27 mouse cellular contexts compared by ENCODE assay signal in the genomic region with DNA sequence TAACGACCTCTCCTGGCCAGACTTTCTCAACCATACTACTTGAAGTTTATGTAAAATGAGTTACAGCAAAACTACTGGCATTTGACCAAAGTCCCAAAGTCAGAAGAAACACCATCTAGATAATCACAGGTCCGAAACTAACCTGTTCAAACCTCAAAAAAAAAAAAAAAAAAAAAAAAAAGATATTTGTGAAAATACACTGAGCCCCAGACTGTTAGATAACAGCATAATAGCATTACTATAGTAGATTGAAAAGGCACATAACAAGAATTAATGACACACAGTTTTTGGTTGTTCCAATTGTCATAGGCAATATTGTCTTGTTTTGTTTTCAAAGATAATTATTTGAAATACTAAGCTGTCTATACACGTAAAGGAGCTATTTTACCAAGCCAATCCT. TPM values are rescaled to one million over a fixed set of nuclear protein-coding genes. Genes with fewer than 3 reads are reported as not detected.
DNase-seq lines count a peak whose midpoint lies in the region; ATAC-seq and TF ChIP-seq lines count a peak whose summit lies in the region.
"Had no signal": no experiment of that assay in that cellular context is flagged by ENCODE, and none has a peak within 500 bp of the region (broad histone marks: within the 10 kb centered on the region; RNA-seq: fewer than 3 reads in every experiment).

No protein-coding gene starts in this region.

- TF ChIP-seq CTCF in liver, adult 2 months (IDR thresholded peaks at IDR 0.05; ENCODE audit: low read depth, low read length): no peak
- TF ChIP-seq CTCF in CH12.LX (conservative IDR thresholded peaks at IDR 0.05 in 1 of 2, IDR thresholded peaks at IDR 0.05 in 1 of 2; ENCODE audit: low read depth in 2 of 2, low read length in 2 of 2): 0 out of 4 replicates have a peak, but pooled peaks of 1 of the 2 experiments have one; percentile 13
- TF ChIP-seq CTCF in stomach, postnatal 0 days (IDR thresholded peaks at IDR 0.05; ENCODE audit: low read depth): 0 out of 2 replicates have a peak, but pooled peaks have one; percentile 1

- DNase-seq in heart, postnatal 36 days: no peak
- DNase-seq in liver, adult 2 months (ENCODE audit: extremely low read depth, low read depth, low spot score): peak; percentile 68
- DNase-seq in liver: no peak
- DNase-seq in CH12.LX (ENCODE audit: extremely low read depth): no peak
- no peak for DNase-seq in stomach, postnatal 0 days (ENCODE audit: low spot score)
- DNase-seq in kidney, adult 11 months: no peak
- DNase-seq: adrenal gland, postnatal 10 days; B cell, adult 2 months; cerebellum, adult 8-10 months; cerebellum, postnatal 25 days; forebrain, postnatal 0 days; gastrocnemius, postnatal 10 days; heart, postnatal 4 days; kidney, postnatal 4 days; thymus, postnatal 4 days had no signal

- in situ Hi-C loops in CH12.LX (cut with MboI; ENCODE audit: low pct_ligation_motif_present, low pct_unique_long_range_greater_than_20kb, low sequenced_read_pairs): loop anchor here (10.0 kb wide), 1 partner anchor 151 kb away; no protein-coding TSS in a partner anchor

- H3K27me3 ChIP-seq in heart, embryonic 14.5 days (ENCODE audit: control insufficient read depth, insufficient read depth, low read length): no peaks in the 10 kb centered on the region
- H3K27me3 ChIP-seq in liver, adult 2 months (ENCODE audit: control insufficient read depth, insufficient read depth, low read length): no peaks in the 10 kb centered on the region
- H3K27me3 ChIP-seq in CH12.LX (replicated peaks): no peaks in the 10 kb centered on the region
- H3K27me3 ChIP-seq in stomach, postnatal 0 days (ENCODE audit: control insufficient read depth, insufficient read depth, low read length): no peaks in the 10 kb centered on the region
- H3K27me3 ChIP-seq: embryonic facial prominence, embryonic 15.5 days; forebrain, embryonic 12.5 days; heart, embryonic 12.5 days; Patski had no signal

- dilution Hi-C loops in CH12.LX (cut with MboI; ENCODE audit: extremely low pct_ligation_motif_present, extremely low pct_unique_long_range_greater_than_20kb, low sequenced_read_pairs): no loop called here

- H3K9ac ChIP-seq in heart, embryonic 14.5 days (ENCODE audit: low read length): no peak overlapping the region
- H3K9ac ChIP-seq in liver, adult 2 months (ENCODE audit: low read depth, low read length): no peak overlapping the region
- H3K9ac ChIP-seq in CH12.LX (ENCODE audit: insufficient read depth, low read depth): peak overlapping the region; percentile 87; the same call in 1 of the 2 replicates
- H3K9ac ChIP-seq in stomach, postnatal 0 days (ENCODE audit: low read length): no peak overlapping the region
- H3K9ac ChIP-seq: embryonic facial prominence, embryonic 15.5 days; forebrain, embryonic 12.5 days; forebrain, postnatal 0 days; hindbrain, embryonic 14.5 days; midbrain, embryonic 12.5 days; neural tube, embryonic 13.5 days had no signal

- WGBS in heart, embryonic 14.5 days: 54% methylated on average over 3 of the region's 3 CpGs
- 16% methylated on average over 3 of the region's 3 CpGs for WGBS in liver, adult 2 months
- 57% methylated on average over 3 of the region's 3 CpGs for WGBS in stomach, postnatal 0 days

- no peak; the same call in 1 of the 2 replicates for TF ChIP-seq EP300 in CH12.LX (IDR thresholded peaks at IDR 0.05; ENCODE audit: low read length)
- TF ChIP-seq EP300 in stomach, postnatal 0 days (optimal IDR thresholded peaks at IDR 0.05): no peak

- peaks cover 2 to 31% of the 10 kb centered on the region in 2 experiments; a peak in 3 of 4 replicates for H3K4me1 ChIP-seq in heart, embryonic 14.5 days (ENCODE audit: control insufficient read depth in 2 of 2, insufficient read depth in 2 of 2, low read length in 2 of 2)
- H3K4me1 ChIP-seq in liver, adult 2 months (ENCODE audit: control insufficient read depth, insufficient read depth, low read length): peaks cover 16% of the 10 kb centered on the region
- H3K4me1 ChIP-seq in CH12.LX (ENCODE audit: control insufficient read depth in 1 of 2, insufficient read depth in 2 of 2): peaks cover 0 to 24% of the 10 kb centered on the region in 2 experiments; a peak in 2 of 4 replicates
- H3K4me1 ChIP-seq in stomach, postnatal 0 days (replicated peaks; ENCODE audit: control insufficient read depth, insufficient read depth): peaks cover 4% of the 10 kb centered on the region

- H3K27ac ChIP-seq in heart, embryonic 14.5 days (replicated peaks in 1 of 2; ENCODE audit: control insufficient read depth in 1 of 2, insufficient read depth in 1 of 2, low read depth in 2 of 2, low read length in 2 of 2): no peak overlapping the region
- no peak overlapping the region for H3K27ac ChIP-seq in liver, adult 2 months (replicated peaks; ENCODE audit: insufficient read depth, low read depth, low read length)
- H3K27ac ChIP-seq in CH12.LX (ENCODE audit: insufficient read depth, low read depth): no peak overlapping the region
- no peak overlapping the region for H3K27ac ChIP-seq in stomach, postnatal 0 days (replicated peaks)
- H3K27ac ChIP-seq: embryonic facial prominence, embryonic 10.5 days; embryonic facial prominence, embryonic 15.5 days; forebrain, embryonic 12.5 days; hindbrain, embryonic 14.5 days; kidney, postnatal 0 days; midbrain, embryonic 12.5 days; neural tube, embryonic 13.5 days had no signal

- H3K36me3 ChIP-seq in heart, embryonic 14.5 days (ENCODE audit: control insufficient read depth, insufficient read depth, low read length): no peaks in the 10 kb centered on the region
- no peaks in the 10 kb centered on the region for H3K36me3 ChIP-seq in liver, adult 2 months (ENCODE audit: control insufficient read depth, insufficient read depth, low read length)
- H3K36me3 ChIP-seq in CH12.LX (replicated peaks in 1 of 2; ENCODE audit: control insufficient read depth in 1 of 2, insufficient read depth in 1 of 2, low read length in 1 of 2): no peaks in the 10 kb centered on the region
- no peaks in the 10 kb centered on the region for H3K36me3 ChIP-seq in stomach, postnatal 0 days (ENCODE audit: control insufficient read depth, insufficient read depth, low read length)
- H3K36me3 ChIP-seq: embryonic facial prominence, embryonic 10.5 days; embryonic facial prominence, embryonic 15.5 days; forebrain, embryonic 12.5 days; G1E; heart, embryonic 12.5 days; midbrain, embryonic 12.5 days; neural tube, embryonic 13.5 days had no signal

- no peaks in the 10 kb centered on the region for H3K9me3 ChIP-seq in heart, embryonic 14.5 days (ENCODE audit: control insufficient read depth, low read length)
- H3K9me3 ChIP-seq in CH12.LX (replicated peaks; ENCODE audit: low read length): no peaks in the 10 kb centered on the region
- H3K9me3 ChIP-seq in stomach, postnatal 0 days (ENCODE audit: control insufficient read depth, low read length): no peaks in the 10 kb centered on the region
- H3K9me3 ChIP-seq: embryonic facial prominence, embryonic 10.5 days; embryonic facial prominence, embryonic 15.5 days; forebrain, embryonic 12.5 days; heart, embryonic 12.5 days; midbrain, embryonic 12.5 days; neural tube, embryonic 13.5 days had no signal

- TF ChIP-seq RAD21 in CH12.LX (IDR thresholded peaks at IDR 0.05; ENCODE audit: low read depth, low read length): no peak

- TF ChIP-seq POLR2A in liver, adult 2 months (IDR thresholded peaks at IDR 0.05; ENCODE audit: extremely low read depth, insufficient read depth, low read length): no peak
- TF ChIP-seq POLR2A in CH12.LX (IDR thresholded peaks at IDR 0.05; ENCODE audit: low read depth, low read length): no peak

- H3K4me2 ChIP-seq in heart, embryonic 14.5 days (ENCODE audit: low read length): peak overlapping the region; percentile 74
- no peak overlapping the region for H3K4me2 ChIP-seq in CH12.LX (ENCODE audit: insufficient read depth, low read depth, poor library complexity, severe bottlenecking)
- H3K4me2 ChIP-seq in stomach, postnatal 0 days (replicated peaks; ENCODE audit: low read depth): no peak overlapping the region
- H3K4me2 ChIP-seq: midbrain, embryonic 12.5 days had no signal

- H3K4me3 ChIP-seq in heart, embryonic 14.5 days (ENCODE audit: control insufficient read depth in 1 of 2, insufficient read depth in 1 of 2, low read depth in 1 of 2, low read length in 2 of 2): no peak overlapping the region
- peak overlapping the region; percentile 41; the same call in 1 of the 2 replicates for H3K4me3 ChIP-seq in liver, adult 2 months (ENCODE audit: insufficient read depth, low read depth, low read length)
- H3K4me3 ChIP-seq in CH12.LX (replicated peaks in 1 of 3; ENCODE audit: low read depth in 2 of 3, low read length in 2 of 3, poor library complexity in 1 of 3): peak overlapping the region in 2 of 3 experiments; percentile 89 to 91
- no peak overlapping the region for H3K4me3 ChIP-seq in stomach, postnatal 0 days (ENCODE audit: low read depth, low read length)
- H3K4me3 ChIP-seq: embryonic facial prominence, embryonic 10.5 days; forebrain, embryonic 12.5 days; midbrain, embryonic 12.5 days; neural tube, embryonic 13.5 days had no signal

- intact Hi-C loops in heart, postnatal 36 days (cut with DNase I): loop anchor here (5.0 kb wide), 4 partner anchors 41 to 424 kb away; no protein-coding TSS in a partner anchor

- peaks cover 29% of the 10 kb centered on the region for H3K79me2 ChIP-seq in liver, adult 2 months (ENCODE audit: control insufficient read depth, insufficient read depth, low read length)
- H3K79me2 ChIP-seq in CH12.LX (replicated peaks; ENCODE audit: control insufficient read depth, extremely low read depth, insufficient read depth, poor library complexity, severe bottlenecking): peaks cover 56% of the 10 kb centered on the region

- no peak for ATAC-seq in heart, embryonic 14.5 days (ENCODE audit: insufficient number of reproducible peaks, insufficient read depth, low FRiP score, low read depth)
- no peak for ATAC-seq in stomach, postnatal 0 days (ENCODE audit: low FRiP score, low TSS enrichment)
- ATAC-seq: forebrain, postnatal 0 days; inflammation-experienced regulatory T-cells, adult 6 months; Patski had no signal

TF ChIP-seq in CH12.LX, 34 proteins besides CTCF, POLR2A, EP300 and RAD21 (continues in another document):
- TF ChIP-seq ZMIZ1 (IDR thresholded peaks at IDR 0.05; ENCODE audit: low read depth, low read length): no peak
- no peak for TF ChIP-seq NELFE (IDR thresholded peaks at IDR 0.05; ENCODE audit: low read depth, low read length)
- TF ChIP-seq ZC3H11A (IDR thresholded peaks at IDR 0.05; ENCODE audit: low read depth, low read length): no peak
- peak; percentile 60; the same call in 1 of the 2 replicates for TF ChIP-seq SIN3A (IDR thresholded peaks at IDR 0.05; ENCODE audit: low read length)
- no peak for TF ChIP-seq CHD2 (IDR thresholded peaks at IDR 0.05; ENCODE audit: low read length)

RNA-seq across cellular contexts. Expression of a gene that starts 9.5 kb away (rescaled TPM):
- 55.0 and 62.4 TPM in 2 replicates for polyA plus RNA-seq in heart, embryonic 14.5 days (2014; fragmentation: Nextera tagmentation; extraction: Ambion mirVana)
- 100 to 1,000 TPM in 1 of 2 experiments, 10 to 100 TPM in 1; 97.7 to 101 TPM for total RNA-seq in heart, postnatal 36 days (2021)
- 149 and 170 TPM in 2 replicates for total RNA-seq in liver, adult 2 months (2014; rRNA removed)
- 75.3 and 80.3 TPM in 2 replicates for polyA plus RNA-seq in liver, adult 2 months (2012; rRNA removed)
- 58.9 and 62.0 TPM in 2 replicates for total RNA-seq in CH12.LX (2012; rRNA removed)
- 96.7 and 102 TPM in 2 replicates for total RNA-seq in CH12.LX (2014; rRNA removed)
- 40.3 and 42.6 TPM in 2 replicates for polyA plus RNA-seq in CH12.LX (2012; ENCODE audit: insufficient read length, low read depth)
- polyA plus RNA-seq in stomach, postnatal 0 days (2015; fragmentation: Nextera tagmentation; extraction: Ambion mirVana): 28.4 and 32.9 TPM in 2 replicates

Comparison
In these comparisons a context has a peak if more than half of its experiments do, and no peak if none do; other contexts are left out.
1. H3K4me3 ChIP-seq: peak in liver, adult 2 months (single experiment) and CH12.LX (2 of 3); none in heart, embryonic 14.5 days (0 of 2) and stomach, postnatal 0 days (single experiment).